Mouse (Mus musculus): Measurements from ENCODE around the gene 4931406P16Rik. TPM values are rescaled to one million over a fixed set of nuclear protein-coding genes. Genes with fewer than 3 reads are reported as not detected.

The 4931406P16Rik gene
- polyA plus RNA-seq, 1 experiment from 2014 or later, result 33.3 TPM

DNA sequence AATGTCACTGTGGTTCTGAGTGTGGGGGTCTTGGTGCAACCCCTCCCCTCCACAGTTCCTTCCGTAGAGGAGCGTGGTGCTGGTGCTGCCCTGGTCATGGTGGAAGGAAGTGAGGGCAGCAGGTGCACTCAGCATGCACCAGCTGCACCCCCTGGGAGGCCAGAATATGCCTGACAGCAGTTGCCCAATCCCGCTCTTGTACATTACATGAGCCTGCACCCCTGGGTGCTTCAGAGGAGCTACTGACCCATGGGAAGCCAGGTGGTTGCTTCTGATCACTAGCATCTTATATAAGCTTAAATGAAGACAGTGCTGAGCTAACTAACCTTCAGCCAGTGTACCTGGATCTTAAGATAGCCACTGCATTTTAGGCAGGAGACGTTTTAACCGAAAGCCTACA is 75.3 kb downstream of the 4931406P16Rik start:
- no peak overlapping the region for H3K4me2 ChIP-seq

DNA sequence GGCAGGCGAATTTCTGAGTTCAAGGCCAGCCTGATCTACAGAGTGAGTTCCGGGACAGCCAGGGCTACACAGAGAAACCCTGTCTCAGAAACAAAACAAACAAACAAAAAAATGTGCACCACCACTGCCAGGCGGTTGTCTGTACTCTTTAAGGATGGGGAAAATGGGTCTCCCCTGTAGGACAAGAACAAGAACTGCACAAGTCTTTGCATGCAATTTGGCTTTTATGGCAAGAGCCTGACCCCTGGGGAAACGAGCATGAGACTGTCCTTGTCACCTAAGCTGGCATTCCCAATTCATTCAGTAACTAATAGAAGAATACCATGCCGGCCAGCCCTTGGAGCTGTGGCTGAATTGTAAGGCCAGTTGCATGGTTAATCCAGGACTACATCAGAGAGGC is 77.7 kb downstream of the 4931406P16Rik start:
- Histone ChIP-seq H3K4me1 (replicated peaks) (peaks cover 16% of the 10 kb centered on the region), H3K27ac (replicated peaks) (no peak overlapping the region), H3K9ac (no peak overlapping the region), H3K4me2 (no peak overlapping the region), H3K9me3 (no peaks in the 10 kb centered on the region), H3K36me3 (peaks cover 32% of the 10 kb centered on the region), H3K27me3 (no peaks in the 10 kb centered on the region), H3K4me3 (no peak overlapping the region)
- no peak for ATAC-seq (ENCODE audit: low FRiP score, low read depth)
- 82% methylated on average over 5 of the region's 5 CpGs for WGBS

More for the DNA sequence above, 75.3 kb downstream of the 4931406P16Rik start:
- peaks cover 14% of the 10 kb centered on the region for H3K4me1 ChIP-seq (replicated peaks)
- H3K9ac ChIP-seq, result no peak overlapping the region
- H3K27ac ChIP-seq (replicated peaks), result no peak overlapping the region
- peaks cover 42% of the 10 kb centered on the region for H3K36me3 ChIP-seq
- WGBS, result 82% methylated on average over 5 of the region's 5 CpGs
- no peak overlapping the region for H3K4me3 ChIP-seq
- H3K9me3 ChIP-seq, result no peaks in the 10 kb centered on the region
- H3K27me3 ChIP-seq, result no peaks in the 10 kb centered on the region
- ATAC-seq (ENCODE audit: low FRiP score, low read depth), result no peak

DNA sequence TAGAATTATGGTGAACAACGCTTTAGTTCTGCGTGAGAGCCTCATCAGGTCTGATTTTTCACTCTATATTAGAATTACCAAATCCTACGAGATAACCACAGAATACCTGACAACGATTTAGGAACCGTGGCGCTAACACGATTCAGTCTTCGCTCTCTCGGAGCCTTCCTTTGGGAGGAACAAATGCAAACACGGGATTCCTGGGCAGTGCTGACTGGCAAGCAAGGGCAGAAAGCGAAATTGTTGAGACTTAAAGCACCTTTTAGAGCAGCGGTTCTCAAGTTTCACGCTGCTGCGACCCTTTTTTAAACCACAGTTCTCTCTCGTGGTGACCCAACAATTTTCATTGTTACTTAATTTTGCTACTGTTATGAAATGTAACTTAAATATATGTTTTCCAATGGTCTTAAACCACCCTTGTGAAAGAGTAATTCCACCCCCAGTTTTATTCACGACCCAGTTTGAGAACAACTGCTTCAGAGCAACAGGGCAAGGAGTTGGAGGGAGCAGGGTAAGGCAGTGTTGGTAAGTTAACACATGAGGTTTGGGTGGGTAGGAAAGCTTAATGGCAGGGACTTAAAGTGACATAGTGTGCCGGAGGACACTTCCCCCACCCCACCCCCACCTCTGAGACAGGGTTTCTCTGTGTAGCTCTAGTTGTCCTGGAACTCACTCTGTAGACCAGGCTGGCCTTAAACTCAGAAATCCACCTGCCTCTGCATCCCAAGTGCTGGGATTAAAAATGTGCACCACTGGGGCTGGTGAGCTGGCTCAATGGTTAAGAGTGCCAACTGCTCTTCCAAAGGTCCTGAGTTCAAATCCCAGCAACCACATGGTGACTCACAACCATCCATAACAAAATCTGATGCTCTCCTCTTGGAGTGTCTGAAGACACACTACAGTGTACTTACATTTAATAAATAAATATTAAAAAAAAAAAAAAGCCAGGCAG is 78.5 kb downstream of the 4931406P16Rik start:
- H3K4me3 ChIP-seq, result peak overlapping the region; percentile 54
- H3K27me3 ChIP-seq, result no peaks in the 10 kb centered on the region
- H3K4me2 ChIP-seq, result peak overlapping the region; percentile 72
- no peaks in the 10 kb centered on the region for H3K9me3 ChIP-seq
- WGBS, result 2% methylated on average over 17 of the region's 17 CpGs
- ATAC-seq (ENCODE audit: low FRiP score, low read depth), result 0 out of 2 replicates have a peak, but pooled peaks have one; percentile 1
- H3K36me3 ChIP-seq, result peaks cover 26% of the 10 kb centered on the region
- peak overlapping the region; percentile 92 for H3K27ac ChIP-seq (replicated peaks)
- H3K4me1 ChIP-seq (replicated peaks), result peaks cover 18% of the 10 kb centered on the region
- peak overlapping the region; percentile 68 for H3K9ac ChIP-seq

DNA sequence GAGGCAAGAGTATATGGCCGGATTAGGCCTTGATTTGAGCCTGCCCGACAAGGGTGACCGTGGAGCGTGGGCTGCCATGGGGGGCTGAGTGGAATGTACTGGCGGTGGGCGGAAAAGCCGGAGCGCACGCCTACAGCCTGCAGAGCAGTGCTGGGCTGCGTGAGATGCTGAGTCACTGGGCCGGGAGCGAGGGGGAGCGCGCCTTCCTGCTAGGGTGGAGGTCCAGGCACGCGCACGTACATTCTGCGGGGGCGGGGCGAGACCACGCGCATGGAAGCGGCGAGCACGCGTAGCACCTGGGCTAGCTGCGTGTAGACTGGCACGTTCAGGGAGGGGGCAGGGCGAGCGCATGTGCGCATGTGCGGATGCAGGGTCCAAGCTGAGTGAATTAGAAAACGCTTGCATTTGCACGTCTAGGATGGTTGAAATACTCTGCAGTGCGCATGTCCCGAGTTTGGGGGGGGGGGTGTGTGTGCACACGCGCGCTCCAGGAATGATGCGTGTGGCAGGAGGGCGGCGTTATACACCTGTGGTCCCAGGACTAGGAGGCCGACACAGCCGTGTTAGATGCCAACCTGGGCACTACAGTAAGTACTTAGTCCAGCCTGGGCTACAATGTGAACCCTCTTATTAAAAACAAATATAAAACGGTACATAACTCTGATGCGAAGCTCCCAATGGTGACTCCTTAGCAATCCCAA is 79.3 kb downstream of the 4931406P16Rik start:
- Histone ChIP-seq H3K27ac (replicated peaks) (peak overlapping the region; percentile 92), H3K4me1 (replicated peaks) (peaks cover 22% of the 10 kb centered on the region), H3K4me3 (peak overlapping the region; percentile 54), H3K36me3 (peaks cover 19% of the 10 kb centered on the region), H3K27me3 (no peaks in the 10 kb centered on the region), H3K4me2 (peak overlapping the region; percentile 72), H3K9me3 (no peaks in the 10 kb centered on the region), H3K9ac (peak overlapping the region; percentile 68)
- WGBS, result under 1% methylated on average over 46 of the region's 46 CpGs
- ATAC-seq (ENCODE audit: low FRiP score, low read depth), result peak; percentile 97

DNA sequence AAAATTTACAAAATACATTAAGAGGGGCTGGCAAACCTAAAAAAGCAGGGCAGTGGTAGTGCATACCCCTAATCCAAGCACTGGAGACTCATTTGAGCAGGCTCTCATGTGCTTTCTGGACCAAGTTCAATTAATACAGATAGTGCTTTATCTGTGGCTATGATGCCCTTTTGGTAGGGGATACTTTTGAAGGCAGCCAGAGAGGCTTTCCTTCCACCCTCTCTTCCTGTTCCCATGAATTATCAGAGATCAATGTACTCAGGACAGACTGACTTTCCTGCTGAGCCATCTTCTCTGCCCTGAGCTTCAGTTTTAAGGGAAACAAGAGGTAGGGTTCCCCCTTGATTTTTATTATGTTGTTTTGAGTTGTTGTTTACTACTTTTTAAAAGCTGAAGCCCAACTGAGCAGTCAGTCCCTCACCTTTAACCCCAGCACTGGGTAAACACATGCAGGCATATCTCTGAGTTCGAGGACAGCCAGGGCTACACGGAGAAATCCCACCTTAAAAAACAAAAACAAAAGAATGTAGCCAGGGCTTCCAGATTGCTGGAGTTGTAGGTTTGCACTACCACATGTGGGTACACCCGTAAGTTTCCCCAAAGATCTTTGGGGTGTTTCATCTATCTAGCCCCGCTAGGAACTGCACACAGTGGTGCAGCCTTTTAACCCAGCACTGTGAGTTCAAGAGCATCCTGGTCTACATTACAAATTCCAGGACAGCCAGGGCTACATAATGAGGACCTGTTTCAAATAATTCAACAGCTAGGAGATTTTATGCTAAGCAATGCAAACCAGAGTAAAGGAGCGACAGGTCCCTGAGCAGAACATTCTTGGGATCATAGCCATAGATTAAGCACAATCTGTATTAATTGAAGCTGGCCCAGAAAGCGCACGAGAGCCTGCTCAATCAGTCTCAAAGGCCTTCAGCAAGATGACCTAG is 80.3 kb downstream of the 4931406P16Rik start:
- no peak for ATAC-seq (ENCODE audit: low FRiP score, low read depth)
- Histone ChIP-seq H3K27me3 (no peaks in the 10 kb centered on the region), H3K4me1 (replicated peaks) (peaks cover 31% of the 10 kb centered on the region), H3K4me2 (peak overlapping the region; percentile 72), H3K27ac (replicated peaks) (peak overlapping the region; percentile 92), H3K36me3 (peaks cover 10% of the 10 kb centered on the region), H3K9me3 (no peaks in the 10 kb centered on the region), H3K9ac (peak overlapping the region; percentile 34; the same call in 1 of the 2 replicates), H3K4me3 (peak overlapping the region; percentile 54)
- 45% methylated on average over 7 of the region's 7 CpGs for WGBS

DNA sequence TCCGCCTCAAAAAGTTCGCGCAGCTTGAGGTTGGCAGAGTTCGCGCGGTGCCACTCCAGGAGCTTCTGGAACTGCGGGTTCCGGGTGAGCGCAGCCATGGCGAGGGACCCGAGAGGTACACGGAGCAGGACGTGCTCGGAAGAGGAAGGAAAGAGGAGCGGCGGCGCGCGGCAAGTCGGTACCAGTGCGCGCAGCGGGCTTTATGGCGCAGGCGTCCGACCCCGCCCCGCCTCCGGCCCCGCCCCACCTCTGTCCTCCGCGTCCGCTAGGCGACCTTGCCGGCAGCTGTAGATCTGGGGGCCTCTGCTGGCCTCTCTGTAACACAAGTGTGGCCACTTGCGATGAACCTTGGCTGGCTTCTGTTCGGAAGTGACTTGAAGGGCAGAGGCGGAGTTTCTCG is 83.2 kb downstream of the 4931406P16Rik start, which contains the start of gene Gpi1:
Gpi1 (minus strand) TSS at position 221 of the 400 bp plus-strand sequence.
- Histone ChIP-seq H3K27me3 (no peaks in the 10 kb centered on the region), H3K9me3 (no peaks in the 10 kb centered on the region), H3K4me1 (replicated peaks) (peaks cover 47% of the 10 kb centered on the region), H3K4me3 (peak within 1 kb of the TSS; percentile 73), H3K4me2 (peak within 1 kb of the TSS; percentile 72), H3K27ac (replicated peaks) (peak within 1 kb of the TSS; percentile 83), H3K9ac (peak within 1 kb of the TSS; percentile 64), H3K36me3 (peaks cover 12% of the 10 kb centered on the region)
- under 1% methylated on average over 30 of the region's 39 CpGs for WGBS
- peak; percentile 40 for ATAC-seq (ENCODE audit: low FRiP score, low read depth)

DNA sequence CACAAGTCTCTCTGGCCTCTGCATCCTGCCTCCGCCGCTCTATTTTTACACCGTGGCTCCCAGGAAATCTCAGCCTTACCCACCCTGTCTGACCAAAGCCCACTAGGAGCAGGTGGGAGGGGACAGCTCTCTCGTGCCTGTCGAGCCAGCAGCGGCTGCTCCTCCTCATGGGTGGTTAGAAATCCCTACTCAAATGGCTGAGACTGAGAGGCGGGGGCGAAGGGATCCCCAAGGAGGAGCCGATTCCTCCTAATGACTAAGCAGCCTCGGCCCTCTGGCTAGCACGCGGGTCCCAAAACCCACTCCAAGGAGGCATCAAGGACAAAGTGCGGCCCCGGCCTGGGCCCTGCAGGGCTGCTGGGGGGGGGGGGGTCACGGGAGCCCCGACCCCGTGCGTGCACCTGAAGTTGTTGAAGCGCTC is 83.7 kb downstream of the 4931406P16Rik start:
- Histone ChIP-seq H3K27me3 (no peaks in the 10 kb centered on the region), H3K27ac (replicated peaks) (peak overlapping the region; percentile 83), H3K9ac (peak overlapping the region; percentile 64), H3K4me1 (replicated peaks) (peaks cover 43% of the 10 kb centered on the region), H3K4me2 (peak overlapping the region; percentile 72), H3K4me3 (peak overlapping the region; percentile 73), H3K9me3 (no peaks in the 10 kb centered on the region), H3K36me3 (peaks cover 12% of the 10 kb centered on the region)
- peak; percentile 20 for ATAC-seq (ENCODE audit: low FRiP score, low read depth)
- under 1% methylated on average over 19 of the region's 19 CpGs for WGBS

DNA sequence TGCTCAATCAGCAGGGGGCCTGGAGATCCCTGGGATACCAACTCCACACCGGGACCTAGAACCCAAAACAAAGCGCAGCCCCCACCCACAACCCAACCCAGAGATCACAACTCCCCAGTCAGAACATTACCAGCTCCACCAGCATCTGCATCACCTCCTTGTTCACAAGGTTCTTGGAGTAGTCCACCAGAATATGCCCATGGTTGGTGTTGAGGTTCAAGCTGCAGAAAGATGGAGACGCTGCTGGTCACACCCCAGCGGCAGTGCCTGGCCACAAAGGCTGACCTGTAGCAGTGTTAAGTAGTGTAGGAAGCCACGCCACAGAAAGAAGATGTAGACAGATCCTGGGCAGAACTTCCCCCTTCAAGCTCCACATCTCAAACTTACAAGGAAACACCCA is 84.2 kb downstream of the 4931406P16Rik start:
- ATAC-seq (ENCODE audit: low FRiP score, low read depth), result no peak
- Histone ChIP-seq H3K4me1 (replicated peaks) (peaks cover 41% of the 10 kb centered on the region), H3K27ac (replicated peaks) (peak overlapping the region; percentile 83; the same call in 1 of the 2 replicates)

DNA sequence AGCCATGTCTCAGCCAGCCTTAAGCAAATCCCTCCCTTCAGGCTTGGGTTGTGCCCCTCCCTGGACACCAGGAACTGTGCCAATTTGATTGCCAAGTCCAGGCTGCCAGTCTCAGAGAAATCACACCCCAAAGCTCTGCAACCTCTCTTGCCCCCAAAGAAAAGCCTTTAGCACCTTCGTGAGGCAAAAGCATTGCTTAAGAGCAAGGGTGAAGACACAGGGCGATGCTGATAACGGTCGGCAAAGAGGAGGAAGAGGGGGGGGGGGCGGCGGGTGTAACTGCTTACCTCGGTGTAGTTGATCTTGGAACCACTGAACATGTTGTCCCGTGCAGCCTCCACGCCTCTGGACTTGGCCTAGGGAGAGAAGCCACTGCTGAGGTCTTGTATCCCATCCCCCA is 84.7 kb downstream of the 4931406P16Rik start:
- 62% methylated on average over 9 of the region's 9 CpGs for WGBS
- Histone ChIP-seq H3K27ac (replicated peaks) (no peak overlapping the region), H3K27me3 (no peaks in the 10 kb centered on the region), H3K4me1 (replicated peaks) (peaks cover 40% of the 10 kb centered on the region), H3K36me3 (peaks cover 12% of the 10 kb centered on the region), H3K9ac (no peak overlapping the region; the same call in 1 of the 2 replicates), H3K4me3 (peak overlapping the region; percentile 73), H3K4me2 (peak overlapping the region; percentile 72), H3K9me3 (no peaks in the 10 kb centered on the region)
- no peak for ATAC-seq (ENCODE audit: low FRiP score, low read depth)

More for the DNA sequence above, 84.2 kb downstream of the 4931406P16Rik start:
- Histone ChIP-seq H3K4me2 (peak overlapping the region; percentile 72), H3K9ac (peak overlapping the region; percentile 64), H3K4me3 (peak overlapping the region; percentile 73), H3K9me3 (no peaks in the 10 kb centered on the region), H3K36me3 (peaks cover 12% of the 10 kb centered on the region), H3K27me3 (no peaks in the 10 kb centered on the region)
- 9% methylated on average over 5 of the region's 5 CpGs for WGBS

DNA sequence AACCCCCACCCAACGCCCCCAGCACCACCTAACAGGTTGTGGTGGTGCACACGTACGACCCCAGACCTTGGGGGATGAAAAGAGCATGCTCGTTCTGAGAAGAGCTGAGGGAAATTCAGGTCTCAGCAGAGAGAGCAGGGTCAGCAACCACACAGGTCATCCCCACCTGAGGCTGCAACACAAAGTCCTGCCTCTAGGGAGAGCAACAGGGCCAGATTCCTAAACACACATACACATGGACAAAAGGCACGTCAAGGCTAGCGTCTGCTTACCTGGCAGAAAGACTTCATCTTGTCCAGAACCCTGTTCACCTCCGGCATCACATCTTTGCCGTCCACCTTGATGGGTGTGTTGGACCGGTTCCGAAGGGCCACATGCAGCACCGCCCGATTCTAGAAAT is 86.5 kb downstream of the 4931406P16Rik start:
- H3K9me3 ChIP-seq, result no peaks in the 10 kb centered on the region
- ATAC-seq (ENCODE audit: low FRiP score, low read depth), result no peak
- WGBS, result 93% methylated on average over 12 of the region's 12 CpGs
- no peak overlapping the region for H3K9ac ChIP-seq
- H3K4me1 ChIP-seq (replicated peaks), result peaks cover 35% of the 10 kb centered on the region
- no peak overlapping the region for H3K27ac ChIP-seq (replicated peaks)
- peaks cover 28% of the 10 kb centered on the region for H3K36me3 ChIP-seq
- H3K4me3 ChIP-seq, result no peak overlapping the region
- no peak overlapping the region for H3K4me2 ChIP-seq
- no peaks in the 10 kb centered on the region for H3K27me3 ChIP-seq

DNA sequence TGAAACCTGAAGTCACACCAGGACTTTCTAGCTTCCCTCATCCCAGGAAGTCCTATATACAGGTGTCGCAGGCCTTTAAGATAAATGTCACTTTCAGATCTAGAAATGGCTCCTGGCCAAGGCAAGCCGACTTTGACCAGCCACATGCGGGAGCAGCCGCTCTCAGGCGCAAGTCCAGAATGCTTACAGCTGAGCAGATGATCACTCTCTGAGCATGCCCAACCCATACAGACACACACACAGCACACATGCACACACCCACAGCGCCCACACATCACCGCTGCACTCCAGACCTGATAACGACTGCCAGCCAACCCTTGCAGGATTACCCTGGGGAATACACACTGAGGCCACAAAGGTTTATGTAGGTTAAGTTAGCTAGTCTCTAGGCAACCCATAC is 87.3 kb downstream of the 4931406P16Rik start:
- no peak overlapping the region for H3K4me3 ChIP-seq
- no peak overlapping the region for H3K9ac ChIP-seq
- no peaks in the 10 kb centered on the region for H3K27me3 ChIP-seq
- no peaks in the 10 kb centered on the region for H3K9me3 ChIP-seq
- no peak overlapping the region for H3K4me2 ChIP-seq
- peaks cover 33% of the 10 kb centered on the region for H3K36me3 ChIP-seq
- no peak overlapping the region for H3K27ac ChIP-seq (replicated peaks)
- WGBS, result 72% methylated on average over 8 of the region's 8 CpGs
- no peak for ATAC-seq (ENCODE audit: low FRiP score, low read depth)
- H3K4me1 ChIP-seq (replicated peaks), result peaks cover 35% of the 10 kb centered on the region

All from hindbrain, embryonic 15.5 days (tissue).